Mouse (Mus musculus) CH12.LX (cell line): ENCODE measurements at regions not wholly inside any gene's neighbourhood (a gene's known extent, or its start where the extent isn't known, plus 50 kb on each side); places are given as distances from the start of the nearest gene placed in this dataset.

ENCODE experiments used
- CHD2 ChIP-seq: IDR thresholded peaks from 2 replicates; pipeline ENCODE4 v1.6.1; 2011; ENCODE audit warnings: low read length, improper control_type of control experiment
- CTCF ChIP-seq, 2 experiments: IDR thresholded peaks in 1 of 2; conservative IDR thresholded peaks in 1 of 2; 2 replicates each; pipeline ENCODE4 v1.5.1; 2011 to 2012; ENCODE audit warnings: low read depth in 2 of 2, low read length in 2 of 2, improper control_type of control experiment in 1 of 2, inconsistent platforms in 1 of 2, mild to moderate bottlenecking in 1 of 2, moderate library complexity in 1 of 2
- EP300 ChIP-seq: IDR thresholded peaks from 2 replicates; pipeline ENCODE4 v1.6.1; 2011; ENCODE audit warnings: low read length, improper control_type of control experiment
- HCFC1 ChIP-seq: IDR thresholded peaks from 2 replicates; pipeline ENCODE4 v1.6.1; 2012; ENCODE audit warnings: low read depth, mild to moderate bottlenecking, inconsistent platforms, low read length, improper control_type of control experiment
- POLR2A ChIP-seq: IDR thresholded peaks from 2 replicates; pipeline ENCODE4 v1.6.1; 2011; ENCODE audit warnings: low read depth, mild to moderate bottlenecking, improper control_type of control experiment, low read length
- SMC3 ChIP-seq: IDR thresholded peaks from 2 replicates; pipeline ENCODE4 v1.6.1; 2011; ENCODE audit warnings: low read depth, low read length, improper control_type of control experiment

DNA sequence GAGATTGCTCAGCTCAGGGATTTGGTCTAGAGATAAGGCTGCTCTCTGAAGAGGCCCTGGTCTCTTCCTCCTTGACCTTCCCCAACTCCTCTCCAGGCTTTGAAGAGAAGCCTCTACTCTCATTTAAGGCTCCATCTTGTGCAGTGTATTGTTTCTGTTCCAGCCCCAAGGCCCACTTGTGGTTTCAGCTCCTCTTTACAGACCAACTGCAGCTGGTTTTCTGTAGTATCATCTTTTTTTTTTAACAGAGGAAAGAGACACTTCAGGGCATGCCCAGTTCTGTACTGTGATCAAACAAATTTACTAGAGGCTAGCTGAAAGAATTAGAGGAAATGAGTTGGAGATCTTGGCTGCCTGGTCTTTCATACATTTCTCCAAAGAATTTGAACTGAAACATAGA, 145.4 kb upstream of the Dcn start:
- TF ChIP-seq CHD2 (no peak), POLR2A (no peak), EP300 (no peak), HCFC1 (no peak), SMC3 (no peak), CTCF (conservative IDR thresholded peaks at IDR 0.05 in 1 of 2, IDR thresholded peaks at IDR 0.05 in 1 of 2; ENCODE audit: low read depth in 2 of 2, low read length in 2 of 2) (no peak)
